Mouse (Mus musculus) thymus, adult 2 months (tissue): Measurements from ENCODE around the gene Tmem151b. TPM values are rescaled to one million over a fixed set of nuclear protein-coding genes. Genes with fewer than 3 reads are reported as not detected.
A peak's percentile ranks its signal among the peaks of the same experiment; 100 is the strongest.

Experiments
- DNase-seq: peaks from one replicate; pipeline ENCODE4 v3.0.0; 2021
- H3K27ac ChIP-seq: fragments of 200-500 bp; 2 replicates; pipeline ENCODE4 v1.5.1; 2012; ENCODE audit warnings: low read length, control low read depth; ENCODE audit not compliant: control insufficient read depth, insufficient read depth
- H3K27me3 ChIP-seq: fragments of 200-500 bp; 2 replicates; pipeline ENCODE4 v1.6.1; 2012; ENCODE audit warnings: mild to moderate bottlenecking, low read length, moderate library complexity, mixed read lengths; ENCODE audit not compliant: control insufficient read depth, insufficient read depth
- H3K36me3 ChIP-seq: fragments of 200-500 bp; 2 replicates; pipeline ENCODE4 v1.6.1; 2012; ENCODE audit warnings: mild to moderate bottlenecking, low read length, moderate library complexity; ENCODE audit not compliant: control insufficient read depth, insufficient read depth
- H3K4me1 ChIP-seq: fragments of 200-500 bp; replicated peaks from 2 replicates; pipeline ENCODE4 v1.6.1; 2012; ENCODE audit warnings: low read length; ENCODE audit not compliant: control insufficient read depth, insufficient read depth
- H3K4me3 ChIP-seq: fragments of 200-500 bp; 2 replicates; pipeline ENCODE4 v1.5.1; 2012; ENCODE audit warnings: mild to moderate bottlenecking, low read length, control low read depth, moderate library complexity; ENCODE audit not compliant: control insufficient read depth, insufficient read depth
- CTCF ChIP-seq: fragments of 200-500 bp; IDR thresholded peaks from 2 replicates; pipeline ENCODE4 v1.5.1; 2012; ENCODE audit warnings: mild to moderate bottlenecking, control low read depth, low read length, moderate library complexity, borderline replicate concordance; ENCODE audit not compliant: control insufficient read depth, poor library complexity, insufficient read depth; ENCODE audit errors: extremely low read depth
- POLR2A ChIP-seq: fragments of 200-500 bp; IDR thresholded peaks from 2 replicates; pipeline ENCODE4 v1.6.1; 2012; ENCODE audit warnings: mild to moderate bottlenecking, low read length, control low read depth, moderate library complexity; ENCODE audit not compliant: control insufficient read depth, poor library complexity, insufficient read depth; ENCODE audit errors: extremely low read depth
- WGBS: fragments of 180-500 bp; shearing (Covaris S2); methylation state at CpG from one replicate; pipeline ENCODE4 v1.1.7; 2018; 5-methylcytosine and 5-hydroxymethylcytosine counted together
- polyA plus RNA-seq: library from polyadenylated mRNA; depleted of rRNA; stranded (reverse); fragments of >200 nt; gene quantifications from 2 replicates; pipeline ENCODE4 v1.2.3, GENCODE M21; 2012

Gene Tmem151b
- polyA plus RNA-seq, 1 experiment: 44.6 TPM

GRCm38 (mm10) chr17:45520136-45520535 is 29.3 kb downstream of the Tmem151b start:
- TF ChIP-seq POLR2A (no peak), CTCF (no peak)
- H3K4me1 ChIP-seq: peaks cover 10% of the 10 kb centered on the region
- DNase-seq: no peak
- no peaks in the 10 kb centered on the region for H3K27me3 ChIP-seq
- no peak overlapping the region for H3K27ac ChIP-seq
- 96% methylated on average over 11 of the region's 11 CpGs for WGBS
- H3K4me3 ChIP-seq: no peak overlapping the region
- H3K36me3 ChIP-seq: peaks cover 29% of the 10 kb centered on the region

- H3K36me3 ChIP-seq: peaks cover 29% of the 10 kb centered on the region
These were observed 30.6 kb downstream of the Tmem151b start for GRCm38 (mm10) chr17:45518766-45519475.

DNA sequence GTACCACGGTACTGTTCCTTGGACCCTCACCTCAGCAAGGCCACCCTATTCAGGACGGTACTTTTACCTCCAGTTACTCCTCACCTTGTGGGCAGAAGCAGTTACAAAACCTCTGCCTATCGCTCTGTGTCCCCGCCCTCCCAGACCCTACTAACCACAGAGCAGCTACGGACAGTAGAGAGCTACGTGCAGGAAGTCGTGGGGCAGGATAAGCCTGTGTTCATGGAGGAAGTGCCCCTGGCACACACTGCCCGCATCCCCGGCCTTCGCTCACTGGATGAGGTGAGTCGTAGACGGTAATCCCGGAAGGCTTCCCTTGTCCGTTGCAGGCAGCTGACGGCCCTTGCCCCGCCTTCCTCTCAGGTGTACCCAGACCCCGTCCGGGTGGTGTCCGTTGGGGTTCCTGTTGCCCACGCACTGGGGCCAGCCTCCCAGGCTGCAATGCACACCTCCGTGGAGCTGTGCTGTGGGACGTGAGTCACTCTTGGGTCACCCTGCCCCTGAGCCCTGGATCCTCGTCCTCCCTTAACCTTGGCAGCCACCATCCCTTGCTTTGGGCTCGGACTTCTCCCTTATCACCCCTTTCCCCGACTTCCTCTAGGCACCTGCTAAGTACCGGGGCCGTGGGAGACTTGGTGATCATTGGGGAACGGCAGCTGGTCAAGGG is 31.8 kb downstream of the Tmem151b start:
- Histone ChIP-seq H3K27ac (no peak overlapping the region), H3K27me3 (no peaks in the 10 kb centered on the region), H3K4me1 (peaks cover under 1% of the 10 kb centered on the region; the same call in 1 of the 2 replicates), H3K36me3 (peaks cover 29% of the 10 kb centered on the region), H3K4me3 (no peak overlapping the region)
- WGBS: 65% methylated on average over 28 of the region's 28 CpGs
- DNase-seq: no peak
- no peak for TF ChIP-seq CTCF
- no peak for TF ChIP-seq POLR2A

More at GRCm38 (mm10) chr17:45518766-45519475, 30.6 kb downstream of the Tmem151b start:
- H3K4me1 ChIP-seq: peaks cover 10% of the 10 kb centered on the region
- no peak overlapping the region for H3K4me3 ChIP-seq
- no peaks in the 10 kb centered on the region for H3K27me3 ChIP-seq
- WGBS: 95% methylated on average over 12 of the region's 12 CpGs
- H3K27ac ChIP-seq: no peak overlapping the region
- no peak for DNase-seq
- TF ChIP-seq POLR2A (no peak), CTCF (no peak)

GRCm38 (mm10) chr17:45517135-45517534 is 32.3 kb downstream of the Tmem151b start:
- no peaks in the 10 kb centered on the region for H3K4me1 ChIP-seq
- peaks cover 29% of the 10 kb centered on the region for H3K36me3 ChIP-seq
- WGBS: 96% methylated on average over 21 of the region's 21 CpGs
- H3K27me3 ChIP-seq: no peaks in the 10 kb centered on the region
- no peak overlapping the region for H3K27ac ChIP-seq
- DNase-seq: no peak
- no peak overlapping the region for H3K4me3 ChIP-seq
- no peak for TF ChIP-seq CTCF
- no peak for TF ChIP-seq POLR2A

DNA sequence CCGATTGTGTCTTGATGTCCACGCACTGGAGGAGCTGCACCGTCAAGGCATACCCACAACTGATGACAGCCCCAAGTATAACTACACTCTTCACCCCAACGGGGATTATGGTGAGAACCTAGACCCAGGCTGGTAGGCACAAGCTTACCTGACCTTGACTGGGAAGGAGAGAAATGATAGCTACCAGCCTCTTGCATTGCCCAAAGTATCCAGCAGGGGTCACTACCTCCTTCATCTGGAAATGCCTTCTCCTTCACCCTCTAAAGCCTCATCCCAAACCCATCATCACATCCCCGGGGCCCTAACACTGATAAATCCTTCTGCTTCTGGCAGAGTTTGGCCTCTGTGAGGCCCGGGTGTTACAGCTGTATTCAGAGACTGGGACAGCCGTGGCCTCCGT is 33.0 kb downstream of the Tmem151b start:
- peak; percentile 79 for DNase-seq
- no peak for TF ChIP-seq CTCF
- no peak for TF ChIP-seq POLR2A
- H3K4me1 ChIP-seq: no peaks in the 10 kb centered on the region
- H3K27ac ChIP-seq: no peak overlapping the region
- no peak overlapping the region for H3K4me3 ChIP-seq
- WGBS: 64% methylated on average over 8 of the region's 8 CpGs
- peaks cover 29% of the 10 kb centered on the region for H3K36me3 ChIP-seq
- no peaks in the 10 kb centered on the region for H3K27me3 ChIP-seq

DNA sequence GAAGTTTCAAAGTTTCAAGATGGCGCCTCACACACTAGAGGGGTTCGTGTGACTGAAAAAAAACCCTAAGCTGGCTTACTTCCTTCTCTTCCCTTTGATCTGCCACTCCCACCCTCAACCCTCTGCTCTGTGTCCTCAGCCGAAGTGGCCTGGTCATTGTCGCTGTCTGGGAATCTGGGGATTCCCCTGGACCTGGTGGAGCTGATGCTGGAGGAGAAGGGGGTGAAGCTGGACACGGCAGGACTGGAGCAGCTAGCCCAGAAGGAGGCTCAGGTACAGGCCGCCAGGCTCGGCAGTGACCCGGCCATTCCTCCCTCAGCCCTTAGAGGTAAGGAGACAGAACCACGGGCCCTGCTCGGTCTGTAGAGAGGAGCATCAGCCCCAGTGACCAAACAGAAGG is 33.7 kb downstream of the Tmem151b start:
- Histone ChIP-seq H3K36me3 (peaks cover 31% of the 10 kb centered on the region), H3K27ac (no peak overlapping the region), H3K4me1 (no peaks in the 10 kb centered on the region), H3K4me3 (no peak overlapping the region), H3K27me3 (no peaks in the 10 kb centered on the region)
- 91% methylated on average over 10 of the region's 10 CpGs for WGBS
- no peak for TF ChIP-seq CTCF
- no peak for TF ChIP-seq POLR2A
- DNase-seq: no peak

- no peak for TF ChIP-seq CTCF
- TF ChIP-seq POLR2A: no peak
- WGBS: 98% methylated on average over 15 of the region's 15 CpGs
- H3K27ac ChIP-seq: no peak overlapping the region
These were observed 34.2 kb downstream of the Tmem151b start for GRCm38 (mm10) chr17:45515204-45515726.

More at GRCm38 (mm10) chr17:45515204-45515726, 34.2 kb downstream of the Tmem151b start:
- Histone ChIP-seq H3K4me1 (no peaks in the 10 kb centered on the region), H3K36me3 (peaks cover 31% of the 10 kb centered on the region), H3K27me3 (no peaks in the 10 kb centered on the region), H3K4me3 (no peak overlapping the region)
- no peak for DNase-seq
